Mouse (Mus musculus): Measurements from ENCODE around the gene Ssbp4. TPM values are rescaled to one million over a fixed set of nuclear protein-coding genes. Genes with fewer than 3 reads are reported as not detected.
A peak's percentile ranks its signal among the peaks of the same experiment; 100 is the strongest.
"Not testable (repeated sequence)": the region's sequence is repeated elsewhere in the genome, so short reads cannot be mapped to it uniquely, and the experiment has no call there.

Ssbp4 gene
- polyA plus RNA-seq, 1 experiment, result 392 TPM

DNA sequence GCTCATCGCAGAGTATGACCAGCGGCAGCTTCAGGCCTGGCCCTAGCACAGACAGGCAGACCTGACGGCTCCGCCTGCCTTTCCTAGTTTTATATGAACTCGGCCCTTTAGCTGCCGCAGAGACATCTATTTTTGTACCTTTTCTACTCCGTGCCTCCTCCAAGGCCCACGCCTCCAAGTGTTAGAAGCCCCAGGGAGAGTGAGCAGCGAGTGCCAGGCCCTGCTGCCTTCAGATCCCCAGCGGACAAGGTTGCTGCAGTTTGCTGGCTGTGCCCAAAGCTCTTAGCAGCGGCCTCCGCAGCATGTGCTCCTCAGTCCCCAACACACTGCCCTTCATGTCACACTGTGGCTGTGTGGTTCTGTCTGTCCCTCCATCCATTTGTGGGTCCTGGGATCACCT lies 17.1 kb downstream of the Ssbp4 start:
- 98% methylated on average over 12 of the region's 12 CpGs for WGBS
- H3K36me3 ChIP-seq (ENCODE audit: control insufficient read depth, insufficient read depth, low read length), result peaks cover 4% of the 10 kb centered on the region
- H3K27ac ChIP-seq (ENCODE audit: control insufficient read depth, insufficient read depth, low read length), result no peak overlapping the region
- H3K4me1 ChIP-seq (replicated peaks; ENCODE audit: control insufficient read depth, insufficient read depth, low read length), result peaks cover 13% of the 10 kb centered on the region
- no peak for DNase-seq
- H3K27me3 ChIP-seq (ENCODE audit: control insufficient read depth, insufficient read depth, low read length), result no peaks in the 10 kb centered on the region
- H3K4me3 ChIP-seq (ENCODE audit: control insufficient read depth, insufficient read depth, low read length), result no peak overlapping the region
- TF ChIP-seq POLR2A (IDR thresholded peaks at IDR 0.05; ENCODE audit: control insufficient read depth, extremely low read depth, insufficient read depth, low read length, poor library complexity), result no peak
- no peak for TF ChIP-seq CTCF (IDR thresholded peaks at IDR 0.05; ENCODE audit: borderline replicate concordance, control insufficient read depth, extremely low read depth, insufficient read depth, low read length, poor library complexity)

- H3K27me3 ChIP-seq (ENCODE audit: control insufficient read depth, insufficient read depth, low read length); H3K27ac ChIP-seq (ENCODE audit: control insufficient read depth, insufficient read depth, low read length); H3K36me3 ChIP-seq (ENCODE audit: control insufficient read depth, insufficient read depth, low read length); DNase-seq; H3K4me1 ChIP-seq (replicated peaks; ENCODE audit: control insufficient read depth, insufficient read depth, low read length); H3K4me3 ChIP-seq (ENCODE audit: control insufficient read depth, insufficient read depth, low read length): not testable (repeated sequence)
- WGBS, result 98% methylated on average over 4 of the region's 4 CpGs
Measured at GRCm38 (mm10) chr8:70587955-70588354, 20.7 kb downstream of the Ssbp4 start.

GRCm38 (mm10) chr8:70585258-70585652 lies 23.4 kb downstream of the Ssbp4 start:
- DNase-seq, result peak; percentile 51
- no peak overlapping the region for H3K4me3 ChIP-seq (ENCODE audit: control insufficient read depth, insufficient read depth, low read length)
- WGBS, result 66% methylated on average over 7 of the region's 7 CpGs
- no peaks in the 10 kb centered on the region for H3K4me1 ChIP-seq (replicated peaks; ENCODE audit: control insufficient read depth, insufficient read depth, low read length)
- no peak overlapping the region for H3K27ac ChIP-seq (ENCODE audit: control insufficient read depth, insufficient read depth, low read length)
- peaks cover 30% of the 10 kb centered on the region for H3K36me3 ChIP-seq (ENCODE audit: control insufficient read depth, insufficient read depth, low read length)
- TF ChIP-seq CTCF (IDR thresholded peaks at IDR 0.05; ENCODE audit: borderline replicate concordance, control insufficient read depth, extremely low read depth, insufficient read depth, low read length, poor library complexity) (peak; percentile 92), POLR2A (IDR thresholded peaks at IDR 0.05; ENCODE audit: control insufficient read depth, extremely low read depth, insufficient read depth, low read length, poor library complexity) (no peak)
- no peaks in the 10 kb centered on the region for H3K27me3 ChIP-seq (ENCODE audit: control insufficient read depth, insufficient read depth, low read length)

DNA sequence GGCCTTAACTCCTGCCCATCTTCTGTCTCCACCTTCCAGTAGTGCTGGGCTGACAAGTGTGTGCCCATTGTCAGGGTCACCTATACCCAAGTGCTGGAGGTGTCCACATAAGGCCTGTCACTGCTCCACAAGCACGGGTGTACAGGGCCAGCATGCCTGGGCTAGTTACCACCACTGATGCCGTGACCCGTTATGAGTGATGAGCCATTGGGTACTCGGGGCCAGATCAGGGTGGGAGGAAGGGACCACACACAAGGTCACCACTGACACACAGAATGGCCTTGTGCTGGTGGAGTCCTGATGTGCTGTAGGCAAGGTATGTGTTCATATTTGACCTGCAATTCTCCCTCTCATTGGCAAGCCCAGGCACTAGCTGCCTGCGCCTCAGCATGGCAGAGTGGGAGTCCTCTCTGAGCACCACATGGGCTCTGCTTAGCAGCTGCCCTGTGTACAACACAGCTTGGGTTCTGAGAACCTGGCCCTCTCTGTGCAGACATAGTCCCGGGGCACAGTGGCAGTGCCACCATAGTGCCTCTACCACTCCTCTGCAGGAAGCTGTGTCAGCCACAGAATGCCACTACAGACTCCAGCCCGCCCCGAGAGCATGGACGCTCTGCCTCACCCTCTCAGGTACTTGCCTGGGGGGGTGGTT lies 23.9 kb downstream of the Ssbp4 start:
- TF ChIP-seq CTCF (IDR thresholded peaks at IDR 0.05; ENCODE audit: borderline replicate concordance, control insufficient read depth, extremely low read depth, insufficient read depth, low read length, poor library complexity), result no peak
- Histone ChIP-seq H3K4me1 (replicated peaks; ENCODE audit: control insufficient read depth, insufficient read depth, low read length) (no peaks in the 10 kb centered on the region), H3K4me3 (ENCODE audit: control insufficient read depth, insufficient read depth, low read length) (no peak overlapping the region), H3K27me3 (ENCODE audit: control insufficient read depth, insufficient read depth, low read length) (no peaks in the 10 kb centered on the region), H3K36me3 (ENCODE audit: control insufficient read depth, insufficient read depth, low read length) (peaks cover 33% of the 10 kb centered on the region), H3K27ac (ENCODE audit: control insufficient read depth, insufficient read depth, low read length) (no peak overlapping the region)
- WGBS, result 96% methylated on average over 9 of the region's 9 CpGs
- no peak for DNase-seq

DNA sequence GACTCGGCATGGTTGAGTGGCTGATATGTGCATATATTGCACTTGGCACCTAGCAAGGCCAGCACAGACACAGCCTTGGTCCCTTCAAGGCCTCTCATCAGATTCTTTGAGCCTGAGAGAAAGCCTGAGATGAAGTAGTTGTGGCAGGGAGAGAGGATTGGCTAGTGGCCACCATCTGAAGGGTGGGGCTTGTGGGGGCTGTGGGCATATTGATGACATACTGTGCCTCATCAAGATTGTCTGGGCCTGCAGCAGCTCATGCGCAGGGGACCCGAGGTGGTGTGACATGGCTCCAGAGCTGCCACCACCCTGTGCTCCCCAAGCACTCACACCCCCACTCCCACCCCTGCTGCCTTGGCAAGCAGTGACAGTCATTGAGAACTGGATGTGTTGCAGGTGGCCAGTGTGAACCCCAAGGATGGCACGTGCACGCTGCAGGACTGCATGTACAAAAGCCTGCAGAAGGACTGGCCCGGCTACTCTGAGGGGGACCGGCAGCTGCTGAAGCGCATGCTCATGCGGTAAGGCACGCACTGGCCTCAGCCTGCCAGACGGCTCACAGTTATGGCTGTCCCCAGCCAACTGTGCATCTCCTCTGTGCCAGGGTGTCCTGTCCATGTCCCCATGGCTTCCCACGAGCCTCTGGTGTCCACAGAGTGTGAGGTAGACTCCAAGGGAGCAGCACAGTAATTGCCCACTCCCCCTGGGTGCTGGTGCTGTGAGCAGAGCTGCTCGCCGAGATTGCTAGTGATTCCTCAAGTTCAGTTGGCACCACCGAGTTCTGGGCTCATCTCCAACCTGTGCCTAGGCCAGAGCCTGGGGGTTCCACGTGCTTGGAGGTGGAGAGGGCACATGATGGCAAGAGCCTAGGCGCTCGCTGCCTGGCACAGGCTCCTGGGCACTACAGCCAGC lies 24.9 kb downstream of the Ssbp4 start:
- H3K27ac ChIP-seq (ENCODE audit: control insufficient read depth, insufficient read depth, low read length), result no peak overlapping the region
- peaks cover 33% of the 10 kb centered on the region for H3K36me3 ChIP-seq (ENCODE audit: control insufficient read depth, insufficient read depth, low read length)
- no peaks in the 10 kb centered on the region for H3K4me1 ChIP-seq (replicated peaks; ENCODE audit: control insufficient read depth, insufficient read depth, low read length)
- no peak for TF ChIP-seq POLR2A (IDR thresholded peaks at IDR 0.05; ENCODE audit: control insufficient read depth, extremely low read depth, insufficient read depth, low read length, poor library complexity)
- TF ChIP-seq CTCF (IDR thresholded peaks at IDR 0.05; ENCODE audit: borderline replicate concordance, control insufficient read depth, extremely low read depth, insufficient read depth, low read length, poor library complexity), result no peak
- WGBS, result 94% methylated on average over 18 of the region's 18 CpGs
- no peak overlapping the region for H3K4me3 ChIP-seq (ENCODE audit: control insufficient read depth, insufficient read depth, low read length)
- DNase-seq, result no peak
- no peaks in the 10 kb centered on the region for H3K27me3 ChIP-seq (ENCODE audit: control insufficient read depth, insufficient read depth, low read length)

DNA sequence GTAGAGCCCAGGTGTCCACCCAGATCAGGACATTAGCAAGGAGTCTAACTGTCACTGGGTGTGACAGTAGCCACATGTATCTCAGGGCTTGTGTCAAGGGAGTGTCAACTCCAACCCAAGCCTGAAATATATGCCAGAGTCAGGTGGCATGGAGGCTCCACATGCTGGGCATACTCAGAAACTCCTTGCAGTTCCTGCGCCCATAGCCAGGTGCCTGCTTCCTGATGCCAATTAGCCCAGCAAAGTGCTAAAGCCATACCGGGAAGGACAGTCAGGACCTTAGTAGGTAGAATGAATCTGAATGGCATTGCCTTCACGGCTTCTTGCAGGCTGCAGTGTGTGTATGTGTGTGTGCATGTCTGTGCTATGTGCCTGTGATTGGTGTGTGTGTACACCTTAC lies 31.5 kb downstream of the Ssbp4 start:
- H3K36me3 ChIP-seq (ENCODE audit: control insufficient read depth, insufficient read depth, low read length), result peaks cover 26% of the 10 kb centered on the region
- no peak overlapping the region for H3K4me3 ChIP-seq (ENCODE audit: control insufficient read depth, insufficient read depth, low read length)
- TF ChIP-seq POLR2A (IDR thresholded peaks at IDR 0.05; ENCODE audit: control insufficient read depth, extremely low read depth, insufficient read depth, low read length, poor library complexity), result no peak
- no peak for TF ChIP-seq CTCF (IDR thresholded peaks at IDR 0.05; ENCODE audit: borderline replicate concordance, control insufficient read depth, extremely low read depth, insufficient read depth, low read length, poor library complexity)
- H3K4me1 ChIP-seq (replicated peaks; ENCODE audit: control insufficient read depth, insufficient read depth, low read length), result no peaks in the 10 kb centered on the region
- no peaks in the 10 kb centered on the region for H3K27me3 ChIP-seq (ENCODE audit: control insufficient read depth, insufficient read depth, low read length)
- no peak for DNase-seq
- 98% methylated on average over 3 of the region's 3 CpGs for WGBS
- no peak overlapping the region for H3K27ac ChIP-seq (ENCODE audit: control insufficient read depth, insufficient read depth, low read length)
